Mouse (Mus musculus) cerebellum, adult 18-20 months (tissue): ENCODE results near the gene Csf3r.

ENCODE experiments used
- DNase-seq, 2 experiments: peaks; one replicate each; pipeline ENCODE4 v3.0.0; 2021

The Csf3r gene

GRCm38 (mm10) chr4:126057207-126058133 is 33.1 kb downstream of the Csf3r start:
- DNase-seq: no peak

- peak; percentile 89 to 94 for DNase-seq
Observed at GRCm38 (mm10) chr4:126058134-126058996, 34.0 kb downstream of the Csf3r start, which contains the start of gene Oscp1. Gene Oscp1, plus strand, starts transcription at chr4:126058565.

GRCm38 (mm10) chr4:126058997-126059362 is 34.6 kb downstream of the Csf3r start:
- DNase-seq: no peak

GRCm38 (mm10) chr4:126062856-126063255 is 38.5 kb downstream of the Csf3r start:
- DNase-seq: peak; percentile 21 to 26

- no peak for DNase-seq
Observed at GRCm38 (mm10) chr4:126065241-126065640, 40.9 kb downstream of the Csf3r start.

GRCm38 (mm10) chr4:126067401-126068077 is 43.2 kb downstream of the Csf3r start:
- peak; percentile 25 to 34 for DNase-seq

- no peak for DNase-seq
Observed at GRCm38 (mm10) chr4:126068842-126069241, 44.5 kb downstream of the Csf3r start.

GRCm38 (mm10) chr4:126077833-126078232 is 53.5 kb downstream of the Csf3r start:
- no peak for DNase-seq

GRCm38 (mm10) chr4:126079266-126079665 is 54.9 kb downstream of the Csf3r start:
- DNase-seq: no peak

GRCm38 (mm10) chr4:126081601-126082000 is 57.3 kb downstream of the Csf3r start:
- no peak for DNase-seq

- no peak for DNase-seq
Observed at GRCm38 (mm10) chr4:126083021-126083420, 58.7 kb downstream of the Csf3r start.

- DNase-seq: no peak
Observed at GRCm38 (mm10) chr4:126084382-126084781, 60.0 kb downstream of the Csf3r start.

GRCm38 (mm10) chr4:126085996-126086576 is 61.7 kb downstream of the Csf3r start:
- DNase-seq: peak; percentile 86 to 90

- no peak for DNase-seq
Observed at GRCm38 (mm10) chr4:126090101-126090847, 65.9 kb downstream of the Csf3r start.

- DNase-seq: no peak
Observed at GRCm38 (mm10) chr4:126090848-126091124, 66.4 kb downstream of the Csf3r start.

- no peak for DNase-seq
Observed at GRCm38 (mm10) chr4:126091873-126092272, 67.5 kb downstream of the Csf3r start.
